Mouse (Mus musculus) spleen, postnatal 14 days (tissue): ENCODE data around the gene Hnf4a.
A peak's percentile ranks its signal among the peaks of the same experiment; 100 is the strongest.

Source experiments
- DNase-seq, 2 experiments: peaks; one replicate each; pipeline ENCODE4 v3.0.0; 2021 to 2022; ENCODE audit warnings: low spot score in 2 of 2

The Hnf4a gene

GRCm38 (mm10) chr2:163548822-163549221 is 42.2 kb downstream of the Hnf4a start:
- no peak for DNase-seq

- no peak for DNase-seq
Observed at GRCm38 (mm10) chr2:163549786-163550185, 43.2 kb downstream of the Hnf4a start.

- no peak for DNase-seq
Observed at GRCm38 (mm10) chr2:163552518-163552929, 45.9 kb downstream of the Hnf4a start.

GRCm38 (mm10) chr2:163554425-163554982 is 47.9 kb downstream of the Hnf4a start:
- no peak for DNase-seq

- DNase-seq, result no peak
Observed at GRCm38 (mm10) chr2:163554996-163555395, 48.4 kb downstream of the Hnf4a start.

GRCm38 (mm10) chr2:163555417-163555816 is 48.8 kb downstream of the Hnf4a start:
- DNase-seq, result no peak

GRCm38 (mm10) chr2:163558548-163558947 is 51.9 kb downstream of the Hnf4a start:
- DNase-seq, result no peak

- no peak for DNase-seq
Observed at GRCm38 (mm10) chr2:163559236-163559635, 52.6 kb downstream of the Hnf4a start.

GRCm38 (mm10) chr2:163560247-163560646 is 53.6 kb downstream of the Hnf4a start:
- no peak for DNase-seq

GRCm38 (mm10) chr2:163561258-163561948 is 54.8 kb downstream of the Hnf4a start:
- DNase-seq, result no peak

GRCm38 (mm10) chr2:163564646-163565045 is 58.0 kb downstream of the Hnf4a start:
- no peak for DNase-seq

GRCm38 (mm10) chr2:163574321-163574720 is 67.7 kb downstream of the Hnf4a start:
- no peak for DNase-seq

- no peak for DNase-seq
Observed at GRCm38 (mm10) chr2:163575248-163575647, 68.6 kb downstream of the Hnf4a start.

GRCm38 (mm10) chr2:163577986-163578385 is 71.4 kb downstream of the Hnf4a start:
- DNase-seq, result no peak

- DNase-seq, result no peak
Observed at GRCm38 (mm10) chr2:163580069-163580945, 73.7 kb downstream of the Hnf4a start.

- DNase-seq, result no peak
Observed at GRCm38 (mm10) chr2:163583226-163584087, 76.8 kb downstream of the Hnf4a start.

GRCm38 (mm10) chr2:163584088-163584426 is 77.4 kb downstream of the Hnf4a start:
- no peak for DNase-seq

GRCm38 (mm10) chr2:163586384-163587261 is 80.0 kb downstream of the Hnf4a start:
- peak in 1 of 2 experiments; percentile 61 for DNase-seq

- no peak for DNase-seq
Observed at GRCm38 (mm10) chr2:163587506-163587905, 80.9 kb downstream of the Hnf4a start.

- DNase-seq, result no peak
Observed at GRCm38 (mm10) chr2:163590211-163590610, 83.6 kb downstream of the Hnf4a start.

GRCm38 (mm10) chr2:163590996-163591395 is 84.4 kb downstream of the Hnf4a start:
- no peak for DNase-seq
